Mouse (Mus musculus) limb, embryonic 12.5 days (tissue): ENCODE results near the gene Fgfr2. TPM values are rescaled to one million over a fixed set of nuclear protein-coding genes. Genes with fewer than 3 reads are reported as not detected.

ENCODE experiments used
- ATAC-seq: fragments of 200-750 bp; cut with Nextera tagmentation; 2 replicates; pipeline ENCODE4 v1.8.0; 2017; ENCODE audit warnings: low read depth, moderate TSS enrichment; ENCODE audit not compliant: insufficient number of reproducible peaks, insufficient read depth, low FRiP score, low TSS enrichment
- H3K27ac ChIP-seq: fragments of 300-500 bp; sonication (generic); 2 replicates; pipeline ENCODE4 v1.5.1; 2016; ENCODE audit warnings: mild to moderate bottlenecking, moderate library complexity
- H3K27me3 ChIP-seq: fragments of 300-500 bp; sonication (generic); 2 replicates; pipeline ENCODE4 v1.6.1; 2016; ENCODE audit warnings: mild to moderate bottlenecking, moderate library complexity
- H3K36me3 ChIP-seq: fragments of 300-500 bp; sonication (generic); 2 replicates; pipeline ENCODE4 v1.6.1; 2016; ENCODE audit warnings: mild to moderate bottlenecking, moderate library complexity
- H3K4me1 ChIP-seq: fragments of 300-500 bp; sonication (generic); replicated peaks from 2 replicates; pipeline ENCODE4 v1.6.1; 2016
- H3K4me2 ChIP-seq: fragments of 300-500 bp; sonication (generic); 2 replicates; pipeline ENCODE4 v1.6.1; 2016; ENCODE audit warnings: mild to moderate bottlenecking, moderate library complexity
- H3K4me3 ChIP-seq: fragments of 300-500 bp; sonication (generic); replicated peaks from 2 replicates; pipeline ENCODE4 v1.5.1; 2016; ENCODE audit warnings: mild to moderate bottlenecking
- H3K9ac ChIP-seq: fragments of 300-500 bp; sonication (generic); replicated peaks from 2 replicates; pipeline ENCODE4 v1.6.1; 2016; ENCODE audit warnings: mild to moderate bottlenecking, moderate library complexity
- H3K9me3 ChIP-seq: fragments of 300-500 bp; sonication (generic); 2 replicates; pipeline ENCODE4 v1.6.1; 2016; ENCODE audit warnings: mild to moderate bottlenecking, moderate library complexity
- WGBS: fragments of 180-500 bp; shearing (Covaris S2); methylation state at CpG from one replicate; pipeline ENCODE4 v1.1.7; 2016; 5-methylcytosine and 5-hydroxymethylcytosine counted together
- polyA plus RNA-seq: library from polyadenylated mRNA; unstranded; fragments of >200 nt; fragmentation: Nextera tagmentation; extraction: Ambion mirVana; gene quantifications from 2 replicates; pipeline ENCODE4 v1.2.1, GENCODE M21; 2016

Fgfr2 gene
- polyA plus RNA-seq, 1 experiment from 2014 or later, result 112 TPM

DNA sequence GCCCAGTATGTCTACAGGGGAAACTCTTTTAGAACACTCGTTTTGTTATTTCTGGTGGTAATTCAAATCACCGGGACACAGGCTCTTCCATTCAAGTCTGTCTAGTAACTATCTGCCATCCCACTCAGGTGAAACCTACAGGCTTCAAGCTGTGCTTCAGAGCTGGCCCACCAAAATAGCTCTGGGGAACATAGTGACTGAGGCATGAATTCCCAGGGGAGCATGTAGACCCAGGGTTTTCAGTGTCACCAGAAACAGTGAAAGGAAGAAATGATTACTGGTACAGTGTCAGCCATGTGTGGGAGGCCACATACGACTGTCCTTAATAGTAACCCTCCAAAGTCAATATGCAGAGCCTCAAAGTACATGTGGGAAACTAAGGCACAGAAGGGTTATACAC, 841.0 kb downstream of the Fgfr2 start:
- Histone ChIP-seq H3K36me3 (no peaks in the 10 kb centered on the region), H3K4me3 (no peak overlapping the region), H3K4me1 (peaks cover 21% of the 10 kb centered on the region), H3K4me2 (no peak overlapping the region), H3K9me3 (no peaks in the 10 kb centered on the region), H3K27me3 (no peaks in the 10 kb centered on the region), H3K27ac (no peak overlapping the region), H3K9ac (no peak overlapping the region)
- 88% methylated on average over 3 of the region's 3 CpGs for WGBS
- ATAC-seq, result no peak

DNA sequence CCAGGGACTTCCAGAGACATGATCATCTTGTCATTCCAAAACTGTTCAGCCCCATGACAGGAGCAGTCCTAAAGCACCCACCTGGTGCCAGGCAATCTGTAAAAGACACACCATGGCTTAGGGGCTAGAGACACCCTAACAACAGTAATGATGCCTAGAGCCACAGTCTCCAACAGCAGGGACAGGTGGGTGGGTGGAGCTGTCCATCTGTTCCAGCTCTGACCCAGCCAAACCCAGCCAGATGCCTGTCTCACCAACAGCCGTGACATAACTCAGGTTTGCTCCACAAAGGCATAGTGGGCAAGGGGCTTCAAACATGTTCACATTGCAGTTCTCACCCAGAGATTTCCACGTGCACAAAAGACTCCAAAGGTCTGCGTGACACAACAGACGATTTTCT, 841.4 kb downstream of the Fgfr2 start:
- Histone ChIP-seq H3K9me3 (no peaks in the 10 kb centered on the region), H3K27ac (no peak overlapping the region), H3K9ac (no peak overlapping the region), H3K4me1 (peaks cover 17% of the 10 kb centered on the region), H3K4me3 (no peak overlapping the region), H3K4me2 (no peak overlapping the region), H3K36me3 (no peaks in the 10 kb centered on the region), H3K27me3 (no peaks in the 10 kb centered on the region)
- ATAC-seq, result no peak
- WGBS, result 78% methylated on average over 4 of the region's 4 CpGs

DNA sequence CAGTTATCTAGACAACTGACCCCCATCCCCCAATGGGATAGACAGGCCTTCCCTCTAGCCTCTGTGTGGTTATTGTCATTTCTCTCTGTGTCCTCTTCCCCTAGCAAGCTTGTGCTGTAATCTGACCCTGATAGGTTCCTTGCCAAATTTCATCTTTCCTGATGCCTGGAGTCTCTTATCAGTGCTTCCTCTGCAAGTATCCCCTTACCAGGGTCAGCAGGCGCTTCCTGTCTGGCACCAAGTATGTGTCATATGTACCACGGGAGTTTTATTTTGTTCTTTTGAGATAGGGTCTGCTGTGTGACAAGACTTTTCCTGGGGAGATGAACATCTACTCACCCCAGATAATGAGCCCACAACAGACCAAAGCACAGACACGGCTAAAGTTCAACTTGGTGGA, 844.5 kb downstream of the Fgfr2 start:
- no peak for ATAC-seq
- WGBS, result 79% methylated on average over 3 of the region's 3 CpGs
- no peak overlapping the region for H3K9ac ChIP-seq
- H3K36me3 ChIP-seq, result peaks cover 9% of the 10 kb centered on the region; the same call in 1 of the 2 replicates
- 0 out of 2 replicates have a peak, but pooled peaks cover 4% of the 10 kb centered on the region for H3K4me1 ChIP-seq
- H3K4me2 ChIP-seq, result no peak overlapping the region
- H3K27me3 ChIP-seq, result no peaks in the 10 kb centered on the region
- H3K4me3 ChIP-seq, result no peak overlapping the region
- H3K27ac ChIP-seq, result no peak overlapping the region
- H3K9me3 ChIP-seq, result no peaks in the 10 kb centered on the region

GRCm38 (mm10) chr7:132276287-132276686, 846.9 kb downstream of the Fgfr2 start:
- no peak overlapping the region for H3K4me2 ChIP-seq
- H3K27me3 ChIP-seq, result no peaks in the 10 kb centered on the region
- H3K4me3 ChIP-seq, result no peak overlapping the region
- H3K36me3 ChIP-seq, result peaks cover 9% of the 10 kb centered on the region; the same call in 1 of the 2 replicates
- ATAC-seq, result no peak
- no peak overlapping the region for H3K9ac ChIP-seq
- H3K27ac ChIP-seq, result no peak overlapping the region
- no peaks in the 10 kb centered on the region for H3K9me3 ChIP-seq
- H3K4me1 ChIP-seq, result 0 out of 2 replicates have a peak, but pooled peaks cover 4% of the 10 kb centered on the region
- WGBS, result 84% methylated on average over 5 of the region's 5 CpGs

DNA sequence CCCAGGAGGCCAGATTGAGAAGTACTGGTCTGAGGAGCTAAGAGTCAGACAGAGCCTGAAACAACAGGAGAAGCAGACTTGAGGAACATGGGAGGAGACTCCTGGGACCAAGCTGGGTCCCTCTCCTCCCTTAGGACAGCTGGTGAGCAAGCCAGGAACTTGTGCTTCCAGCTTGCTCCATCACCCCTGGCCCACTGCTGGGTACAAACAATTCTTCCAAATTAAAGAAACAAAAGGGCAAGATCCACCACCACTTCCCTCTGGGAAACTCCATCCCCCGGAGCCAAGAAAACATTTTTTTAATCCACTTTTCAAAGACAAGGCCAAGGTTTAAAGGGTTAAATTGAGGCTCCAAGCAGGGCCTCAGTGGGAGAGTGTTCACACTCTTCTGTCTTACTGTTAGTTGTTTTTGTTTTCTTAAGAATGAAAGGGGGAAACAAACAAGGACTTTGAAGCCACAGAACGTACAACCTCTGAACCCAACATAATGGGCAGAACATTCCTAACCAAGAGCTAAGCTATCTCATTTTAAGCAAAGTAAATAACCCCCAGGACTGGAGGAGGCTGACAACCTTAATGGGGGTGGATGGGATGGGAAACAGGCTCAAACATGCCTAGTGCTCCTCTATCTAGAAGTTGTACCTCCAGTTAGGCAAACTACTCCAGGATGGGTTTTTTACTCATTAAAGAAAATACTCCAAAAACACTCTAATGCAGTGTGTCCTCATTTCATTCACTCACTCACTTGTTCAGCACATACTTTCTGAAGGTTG, 849.2 kb downstream of the Fgfr2 start:
- Histone ChIP-seq H3K4me1 (0 out of 2 replicates have a peak, but pooled peaks cover 4% of the 10 kb centered on the region), H3K27ac (no peak overlapping the region), H3K9me3 (no peaks in the 10 kb centered on the region), H3K36me3 (peaks cover 27% of the 10 kb centered on the region), H3K4me3 (no peak overlapping the region), H3K9ac (no peak overlapping the region), H3K27me3 (no peaks in the 10 kb centered on the region), H3K4me2 (no peak overlapping the region)
- no peak for ATAC-seq
- WGBS, result 75% methylated on average over 2 of the region's 2 CpGs

DNA sequence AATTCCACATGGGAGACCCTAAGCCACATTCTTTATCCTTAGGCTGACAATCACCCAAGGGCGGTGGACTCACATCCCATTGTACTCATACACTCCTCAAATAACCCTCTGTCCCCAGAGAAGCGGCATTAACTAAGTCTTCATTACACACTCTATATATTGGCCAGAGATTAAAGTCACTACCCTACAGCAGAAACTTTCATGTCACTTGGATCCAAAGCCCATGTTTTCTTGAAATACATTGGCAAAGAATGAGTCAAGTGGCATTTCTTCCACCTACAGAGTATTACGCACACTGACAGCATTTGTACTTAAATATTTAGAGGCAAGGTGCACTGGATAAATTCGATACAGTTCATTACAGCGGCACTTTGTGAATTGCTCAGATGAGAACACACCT, 850.2 kb downstream of the Fgfr2 start:
- peaks cover 35% of the 10 kb centered on the region for H3K36me3 ChIP-seq
- no peaks in the 10 kb centered on the region for H3K9me3 ChIP-seq
- H3K27me3 ChIP-seq, result no peaks in the 10 kb centered on the region
- H3K27ac ChIP-seq, result no peak overlapping the region
- WGBS, result 96% methylated on average over 5 of the region's 5 CpGs
- no peak overlapping the region for H3K9ac ChIP-seq
- H3K4me3 ChIP-seq, result no peak overlapping the region
- ATAC-seq, result no peak
- H3K4me2 ChIP-seq, result no peak overlapping the region
- 0 out of 2 replicates have a peak, but pooled peaks cover 4% of the 10 kb centered on the region for H3K4me1 ChIP-seq

DNA sequence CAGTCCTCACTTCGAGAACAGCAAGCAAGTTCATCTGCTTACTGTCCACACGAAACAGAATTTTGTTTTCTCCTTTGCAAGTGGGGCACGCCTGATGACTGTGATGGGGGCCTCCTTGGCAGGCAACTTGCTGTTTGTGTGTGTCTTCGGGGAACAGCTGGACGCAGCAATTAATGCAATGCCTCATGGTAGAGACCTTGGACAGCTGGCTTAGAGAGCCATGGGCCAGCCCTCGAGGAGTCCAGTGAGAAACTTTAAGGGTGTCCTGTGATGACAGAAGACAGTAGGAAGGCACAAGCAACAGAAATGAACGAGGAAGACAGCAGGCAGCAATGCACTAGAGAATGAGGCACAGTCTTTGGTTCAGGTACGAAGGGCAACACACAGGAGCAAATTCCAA, 852.8 kb downstream of the Fgfr2 start:
- Histone ChIP-seq H3K27me3 (no peaks in the 10 kb centered on the region), H3K36me3 (peaks cover 50% of the 10 kb centered on the region), H3K9ac (no peak overlapping the region), H3K9me3 (no peaks in the 10 kb centered on the region), H3K4me1 (no peaks in the 10 kb centered on the region), H3K4me2 (no peak overlapping the region), H3K27ac (no peak overlapping the region), H3K4me3 (no peak overlapping the region)
- WGBS, result 86% methylated on average over 8 of the region's 8 CpGs
- ATAC-seq, result no peak

GRCm38 (mm10) chr7:132269661-132270060, 853.5 kb downstream of the Fgfr2 start:
- Histone ChIP-seq H3K9me3 (no peaks in the 10 kb centered on the region), H3K4me2 (no peak overlapping the region), H3K36me3 (peaks cover 51% of the 10 kb centered on the region), H3K4me1 (no peaks in the 10 kb centered on the region), H3K9ac (no peak overlapping the region), H3K27ac (no peak overlapping the region), H3K27me3 (no peaks in the 10 kb centered on the region), H3K4me3 (no peak overlapping the region)
- 91% methylated on average over 3 of the region's 3 CpGs for WGBS
- ATAC-seq, result no peak

- 90% methylated on average over 4 of the region's 4 CpGs for WGBS
- Histone ChIP-seq H3K36me3 (peaks cover 59% of the 10 kb centered on the region), H3K9me3 (no peaks in the 10 kb centered on the region), H3K4me3 (no peak overlapping the region), H3K4me1 (no peaks in the 10 kb centered on the region), H3K9ac (no peak overlapping the region), H3K27me3 (no peaks in the 10 kb centered on the region), H3K27ac (no peak overlapping the region), H3K4me2 (no peak overlapping the region)
- no peak for ATAC-seq
These were observed 855.2 kb downstream of the Fgfr2 start for GRCm38 (mm10) chr7:132267721-132268498.

DNA sequence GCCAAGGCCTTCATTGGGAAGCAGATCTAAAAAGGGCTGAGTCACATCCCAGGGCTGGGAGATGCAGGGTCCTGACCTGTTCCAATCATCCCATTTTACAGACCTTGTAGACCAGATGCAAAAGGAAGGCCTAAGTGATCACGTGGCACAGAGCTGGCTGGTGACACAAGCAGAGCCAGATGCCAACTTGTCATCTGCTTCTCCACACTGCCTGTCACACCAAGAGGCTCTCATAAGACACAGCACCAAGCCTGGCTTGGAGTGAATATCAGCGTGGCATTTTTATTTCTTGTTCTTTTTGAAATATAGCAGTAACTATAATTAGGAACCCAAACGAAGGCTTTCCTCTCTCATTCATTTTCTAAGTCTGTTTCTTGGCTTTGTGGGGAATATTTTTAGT, 858.4 kb downstream of the Fgfr2 start:
- no peaks in the 10 kb centered on the region for H3K4me1 ChIP-seq
- no peak overlapping the region for H3K4me2 ChIP-seq
- WGBS, result 76% methylated on average over 3 of the region's 3 CpGs
- no peaks in the 10 kb centered on the region for H3K27me3 ChIP-seq
- no peaks in the 10 kb centered on the region for H3K9me3 ChIP-seq
- H3K4me3 ChIP-seq, result no peak overlapping the region
- no peak for ATAC-seq
- H3K9ac ChIP-seq, result no peak overlapping the region
- no peak overlapping the region for H3K27ac ChIP-seq
- peaks cover 68% of the 10 kb centered on the region for H3K36me3 ChIP-seq

GRCm38 (mm10) chr7:132263186-132263585, 860.0 kb downstream of the Fgfr2 start:
- Histone ChIP-seq H3K4me3 (no peak overlapping the region), H3K27me3 (no peaks in the 10 kb centered on the region), H3K4me2 (no peak overlapping the region), H3K9me3 (no peaks in the 10 kb centered on the region), H3K4me1 (0 out of 2 replicates have a peak, but pooled peaks cover 5% of the 10 kb centered on the region), H3K36me3 (peaks cover 52% of the 10 kb centered on the region), H3K9ac (no peak overlapping the region), H3K27ac (0 out of 2 replicates have a peak overlapping the region, but pooled peaks have one; percentile 23)
- no peak for ATAC-seq
- 70% methylated on average over 6 of the region's 6 CpGs for WGBS
